Mouse (Mus musculus) retina, postnatal 7 days (tissue): Measurements from ENCODE around the gene Gbp7.
"Not testable (repeated sequence)": the region's sequence is repeated elsewhere in the genome, so short reads cannot be mapped to it uniquely, and the experiment has no call there.

Source experiments
- DNase-seq: peaks from one replicate; pipeline ENCODE4 v3.0.0-alpha.2; 2012; ENCODE audit warnings: low read depth, low spot score

Gene Gbp7

GRCm38 (mm10) chr3:142561045-142561646, 31.0 kb downstream of the Gbp7 start:
- no peak for DNase-seq

GRCm38 (mm10) chr3:142561666-142562065, 31.5 kb downstream of the Gbp7 start:
- DNase-seq, result no peak

GRCm38 (mm10) chr3:142567490-142567889, 37.3 kb downstream of the Gbp7 start:
- not testable (repeated sequence) for DNase-seq

GRCm38 (mm10) chr3:142570738-142571137, 40.6 kb downstream of the Gbp7 start:
- DNase-seq, result no peak

GRCm38 (mm10) chr3:142577108-142577507, 47.0 kb downstream of the Gbp7 start:
- DNase-seq, result no peak

- no peak for DNase-seq
These were observed 48.2 kb downstream of the Gbp7 start for GRCm38 (mm10) chr3:142578342-142578741.

- no peak for DNase-seq
These were observed 52.9 kb downstream of the Gbp7 start for GRCm38 (mm10) chr3:142583067-142583466.

GRCm38 (mm10) chr3:142587386-142587785, 57.2 kb downstream of the Gbp7 start:
- no peak for DNase-seq

GRCm38 (mm10) chr3:142588888-142589287, 58.7 kb downstream of the Gbp7 start:
- no peak for DNase-seq

- DNase-seq, result no peak
These were observed 60.4 kb downstream of the Gbp7 start for GRCm38 (mm10) chr3:142590431-142591067.

- no peak for DNase-seq
These were observed 64.4 kb downstream of the Gbp7 start, which contains the start of gene Gbp2b for GRCm38 (mm10) chr3:142594547-142594946. TSS of gene Gbp2b (plus strand) at chr3:142594847.

- no peak for DNase-seq
These were observed 67.8 kb downstream of the Gbp7 start for GRCm38 (mm10) chr3:142597923-142598322.
